Mouse (Mus musculus) embryonic facial prominence, embryonic 12.5 days (tissue): Measurements from ENCODE around the gene Ric8b. TPM values are rescaled to one million over a fixed set of nuclear protein-coding genes. Genes with fewer than 3 reads are reported as not detected.

Source experiments
- ATAC-seq: fragments of 200-750 bp; cut with Nextera tagmentation; 2 replicates; pipeline ENCODE4 v1.8.0; 2017; ENCODE audit not compliant: insufficient number of reproducible peaks, insufficient read depth, low FRiP score, low TSS enrichment
- H3K27ac ChIP-seq: fragments of 300-500 bp; sonication (generic); 2 replicates; pipeline ENCODE4 v1.5.1; 2016; ENCODE audit warnings: mild to moderate bottlenecking
- H3K27me3 ChIP-seq: fragments of 300-500 bp; sonication (generic); 2 replicates; pipeline ENCODE4 v1.6.1; 2016; ENCODE audit warnings: mild to moderate bottlenecking, moderate library complexity
- H3K36me3 ChIP-seq: fragments of 300-500 bp; sonication (generic); 2 replicates; pipeline ENCODE4 v1.6.1; 2016; ENCODE audit warnings: mild to moderate bottlenecking
- H3K4me1 ChIP-seq: fragments of 300-500 bp; sonication (generic); 2 replicates; pipeline ENCODE4 v1.6.1; 2016
- H3K4me2 ChIP-seq: fragments of 300-500 bp; sonication (generic); replicated peaks from 2 replicates; pipeline ENCODE4 v1.6.1; 2016; ENCODE audit warnings: mild to moderate bottlenecking, moderate library complexity
- H3K4me3 ChIP-seq: fragments of 300-500 bp; sonication (generic); 2 replicates; pipeline ENCODE4 v1.5.1; 2016; ENCODE audit warnings: mild to moderate bottlenecking
- H3K9ac ChIP-seq: fragments of 300-500 bp; sonication (generic); 2 replicates; pipeline ENCODE4 v1.6.1; 2016; ENCODE audit warnings: mild to moderate bottlenecking, moderate library complexity
- H3K9me3 ChIP-seq: fragments of 300-500 bp; sonication (generic); 2 replicates; pipeline ENCODE4 v1.6.1; 2016; ENCODE audit warnings: mild to moderate bottlenecking, moderate library complexity
- WGBS: fragments of 180-500 bp; shearing (Covaris S2); methylation state at CpG from one replicate; pipeline ENCODE4 v1.1.7; 2016; 5-methylcytosine and 5-hydroxymethylcytosine counted together
- polyA plus RNA-seq: library from polyadenylated mRNA; unstranded; fragments of >200 nt; fragmentation: Nextera tagmentation; extraction: Ambion mirVana; gene quantifications from 2 replicates; pipeline ENCODE4 v1.2.1, GENCODE M21; 2016

The Ric8b gene
- polyA plus RNA-seq, 1 experiment from 2014 or later, result 30.4 TPM

DNA sequence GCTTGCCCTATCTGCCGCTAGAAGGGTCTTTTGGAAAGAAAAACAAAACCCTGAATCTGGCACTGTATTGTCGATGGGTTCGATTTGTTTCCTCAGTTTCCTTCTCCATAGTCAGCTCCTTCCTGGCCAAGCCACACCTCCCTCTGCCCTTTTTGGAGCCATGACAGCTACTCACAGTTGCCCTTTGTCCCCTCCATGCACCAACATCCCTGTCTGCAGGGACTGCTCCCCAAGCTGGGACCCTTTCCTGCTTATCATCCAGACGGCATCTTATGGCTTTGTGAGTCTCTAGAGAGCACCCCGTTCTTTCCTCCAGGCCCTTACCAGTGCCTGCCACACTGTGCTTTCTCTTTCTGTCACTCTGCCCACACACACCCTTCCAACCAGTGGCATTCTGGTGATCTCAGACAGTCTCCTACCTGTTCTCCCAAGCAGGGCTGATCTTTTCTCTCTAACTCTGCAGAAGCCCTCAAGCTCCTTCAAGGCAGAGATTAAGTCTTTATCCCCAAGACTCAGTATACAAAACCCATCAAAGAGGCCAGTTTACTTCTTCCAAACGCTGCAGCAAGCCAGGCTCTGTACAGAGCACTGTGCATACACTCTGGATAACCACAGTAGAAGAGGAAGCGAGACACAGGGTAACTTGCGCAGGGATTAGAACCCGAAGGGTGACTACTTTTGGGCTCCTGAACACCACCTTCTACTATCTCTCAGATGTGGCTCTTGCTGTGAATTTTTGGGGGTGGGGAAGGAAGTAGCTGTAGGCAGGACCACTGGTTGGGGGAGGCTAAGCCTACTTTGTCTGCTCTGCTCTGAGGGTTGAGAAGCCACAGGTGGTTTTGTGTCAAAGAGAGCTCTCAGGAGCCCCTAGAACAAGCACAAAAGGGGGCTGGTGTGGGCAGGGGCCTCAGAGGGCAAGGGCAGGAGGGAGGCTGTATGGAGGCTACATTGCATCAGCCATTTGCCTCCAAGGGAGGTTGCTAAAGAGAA lies 20.2 kb upstream of the Ric8b start:
- ATAC-seq, result no peak
- Histone ChIP-seq H3K4me1 (peaks cover 10% of the 10 kb centered on the region; the same call in 1 of the 2 replicates), H3K27me3 (no peaks in the 10 kb centered on the region), H3K36me3 (no peaks in the 10 kb centered on the region), H3K27ac (no peak overlapping the region), H3K4me3 (no peak overlapping the region), H3K4me2 (no peak overlapping the region), H3K9ac (no peak overlapping the region), H3K9me3 (no peaks in the 10 kb centered on the region)
- 53% methylated on average over 9 of the region's 9 CpGs for WGBS

DNA sequence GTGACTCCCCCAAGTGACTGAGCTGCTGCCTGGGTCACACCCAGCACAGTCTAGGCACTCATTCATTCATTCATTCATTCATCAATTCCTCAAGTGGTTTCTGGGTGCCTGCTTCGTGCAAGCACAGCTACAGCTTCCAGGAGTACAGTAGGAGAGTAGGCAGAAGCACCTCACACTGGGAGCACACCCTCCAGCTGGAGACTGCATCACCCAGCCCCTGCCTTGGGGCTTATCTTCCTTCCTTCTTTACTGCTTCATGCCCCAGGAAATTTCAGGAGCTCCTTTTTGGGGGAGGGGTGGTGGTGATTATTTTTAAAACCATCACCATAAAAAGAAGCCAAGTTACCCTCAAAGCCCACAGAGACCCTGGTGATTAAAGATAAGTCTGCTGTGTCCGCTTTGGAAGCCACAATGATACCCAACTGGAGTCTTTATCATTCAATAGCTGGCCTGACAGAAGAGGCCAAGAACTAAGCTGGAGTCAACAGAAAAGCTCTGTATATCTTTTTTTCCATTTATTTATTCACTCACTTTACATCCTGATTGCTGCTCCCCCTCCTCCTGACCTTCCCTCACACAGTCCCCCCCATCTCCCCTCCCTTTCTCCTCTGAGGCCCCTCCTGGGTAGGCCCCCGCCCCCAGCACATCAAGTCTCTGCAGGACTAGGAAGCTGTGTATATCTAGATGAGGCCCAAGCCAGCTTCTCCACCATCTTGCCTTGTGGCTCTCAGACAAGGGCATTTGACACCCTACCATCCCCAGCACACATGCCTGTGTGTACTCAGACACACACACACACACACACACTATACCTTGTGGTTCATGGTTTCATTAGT lies 19.1 kb upstream of the Ric8b start:
- Histone ChIP-seq H3K4me1 (peaks cover 12% of the 10 kb centered on the region), H3K27me3 (no peaks in the 10 kb centered on the region), H3K4me3 (no peak overlapping the region), H3K9me3 (no peaks in the 10 kb centered on the region), H3K4me2 (no peak overlapping the region), H3K36me3 (no peaks in the 10 kb centered on the region), H3K9ac (no peak overlapping the region), H3K27ac (no peak overlapping the region)
- WGBS, result 66% methylated on average over 3 of the region's 3 CpGs
- ATAC-seq, result no peak

- H3K27ac ChIP-seq, result no peak overlapping the region
These were observed 15.7 kb upstream of the Ric8b start for GRCm38 (mm10) chr10:84901676-84902075.

DNA sequence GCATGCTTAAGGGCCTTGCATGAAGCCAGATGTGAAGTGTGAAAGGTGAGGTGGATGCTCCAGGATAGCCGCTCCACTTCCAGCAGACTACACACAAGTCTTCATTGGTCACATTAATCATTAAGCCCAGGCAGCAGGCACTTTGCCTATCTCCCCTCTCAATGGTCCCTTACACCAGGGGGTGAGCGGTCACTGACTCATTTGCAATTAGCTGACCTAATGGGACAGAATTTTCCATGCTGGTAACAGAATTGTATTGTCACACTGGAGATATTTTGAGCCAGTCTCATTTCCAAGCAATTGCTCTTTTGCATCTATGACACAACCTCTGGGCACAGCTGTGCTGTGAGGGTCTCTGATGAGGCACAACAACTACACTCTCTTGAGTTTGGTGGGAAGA lies 15.2 kb upstream of the Ric8b start:
- Histone ChIP-seq H3K4me1 (peaks cover 19% of the 10 kb centered on the region), H3K27me3 (no peaks in the 10 kb centered on the region), H3K36me3 (no peaks in the 10 kb centered on the region), H3K4me2 (no peak overlapping the region), H3K27ac (no peak overlapping the region), H3K4me3 (no peak overlapping the region), H3K9ac (no peak overlapping the region), H3K9me3 (no peaks in the 10 kb centered on the region)
- no peak for ATAC-seq
- 76% methylated on average over 2 of the region's 2 CpGs for WGBS

More at GRCm38 (mm10) chr10:84901676-84902075, 15.7 kb upstream of the Ric8b start:
- Histone ChIP-seq H3K27me3 (no peaks in the 10 kb centered on the region), H3K4me2 (no peak overlapping the region), H3K9ac (no peak overlapping the region), H3K36me3 (no peaks in the 10 kb centered on the region), H3K4me3 (no peak overlapping the region), H3K4me1 (peaks cover 20% of the 10 kb centered on the region), H3K9me3 (no peaks in the 10 kb centered on the region)
- ATAC-seq, result no peak
- WGBS, result 69% methylated on average over 5 of the region's 5 CpGs

DNA sequence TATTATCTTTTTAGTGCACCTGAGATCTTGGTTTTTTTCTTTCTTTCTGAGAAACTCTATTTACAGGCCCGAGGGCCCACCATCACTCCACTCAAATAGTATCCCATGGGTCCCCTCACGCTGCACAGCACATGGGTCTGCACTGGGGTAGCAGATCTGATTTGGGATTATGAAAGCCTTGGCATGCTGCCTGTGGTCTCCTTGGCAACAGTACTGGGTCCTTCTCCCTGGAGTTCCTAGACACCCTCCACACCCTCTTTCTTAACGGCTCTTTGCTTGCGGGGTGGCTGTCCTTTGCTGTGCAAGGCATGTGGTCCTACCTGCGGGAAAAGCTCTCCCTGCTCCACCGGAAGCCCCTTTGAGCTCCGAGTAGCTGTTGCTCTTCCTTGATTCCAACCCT lies 14.1 kb upstream of the Ric8b start:
- no peak overlapping the region for H3K27ac ChIP-seq
- ATAC-seq, result no peak

DNA sequence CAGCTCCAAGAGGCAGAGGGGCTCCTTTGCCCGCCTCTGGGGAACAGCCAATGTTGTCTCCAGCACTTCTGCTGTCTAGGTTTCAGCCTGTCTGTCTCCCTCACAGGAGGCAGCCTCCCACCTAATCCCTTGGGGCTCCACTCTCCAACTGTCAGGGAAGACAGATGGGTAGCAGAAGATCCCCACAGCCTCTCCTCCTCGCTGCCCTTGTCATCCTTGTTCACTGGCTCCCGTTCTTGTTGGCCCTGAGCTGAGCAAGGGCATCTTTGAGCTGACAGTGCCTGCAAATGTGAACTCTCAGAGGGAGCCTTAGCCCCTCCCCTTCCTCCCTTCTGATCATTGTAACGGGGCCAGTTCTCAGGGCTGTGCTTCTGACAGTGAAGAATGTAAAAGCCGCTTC lies 13.7 kb upstream of the Ric8b start:
- Histone ChIP-seq H3K4me2 (peak overlapping the region; percentile 28; the same call in 1 of the 2 replicates), H3K4me3 (no peak overlapping the region), H3K4me1 (peaks cover 11% of the 10 kb centered on the region), H3K9me3 (no peaks in the 10 kb centered on the region), H3K27me3 (no peaks in the 10 kb centered on the region), H3K9ac (no peak overlapping the region), H3K36me3 (no peaks in the 10 kb centered on the region), H3K27ac (no peak overlapping the region)
- 6% methylated on average over 5 of the region's 5 CpGs for WGBS
- ATAC-seq, result peak; percentile 63; the same call in 1 of the 2 replicates

More for the DNA sequence above, 14.1 kb upstream of the Ric8b start:
- no peaks in the 10 kb centered on the region for H3K9me3 ChIP-seq
- H3K4me3 ChIP-seq, result no peak overlapping the region
- H3K27me3 ChIP-seq, result no peaks in the 10 kb centered on the region
- H3K9ac ChIP-seq, result no peak overlapping the region
- H3K4me1 ChIP-seq, result peaks cover 14% of the 10 kb centered on the region
- 62% methylated on average over 7 of the region's 7 CpGs for WGBS
- H3K36me3 ChIP-seq, result no peaks in the 10 kb centered on the region
- H3K4me2 ChIP-seq, result peak overlapping the region; percentile 28; the same call in 1 of the 2 replicates

GRCm38 (mm10) chr10:84906895-84907294 lies 10.5 kb upstream of the Ric8b start:
- Histone ChIP-seq H3K36me3 (no peaks in the 10 kb centered on the region), H3K27ac (no peak overlapping the region), H3K4me1 (peaks cover 15% of the 10 kb centered on the region), H3K27me3 (no peaks in the 10 kb centered on the region), H3K9ac (no peak overlapping the region), H3K4me2 (no peak overlapping the region), H3K4me3 (no peak overlapping the region), H3K9me3 (no peaks in the 10 kb centered on the region)
- no peak for ATAC-seq
- WGBS, result 79% methylated on average over 9 of the region's 9 CpGs

GRCm38 (mm10) chr10:84908006-84908405 lies 9.4 kb upstream of the Ric8b start:
- H3K4me2 ChIP-seq, result no peak overlapping the region
- H3K4me3 ChIP-seq, result no peak overlapping the region
- no peaks in the 10 kb centered on the region for H3K27me3 ChIP-seq
- peaks cover 15% of the 10 kb centered on the region for H3K4me1 ChIP-seq
- no peak for ATAC-seq
- no peak overlapping the region for H3K27ac ChIP-seq
- H3K36me3 ChIP-seq, result no peaks in the 10 kb centered on the region
- H3K9ac ChIP-seq, result no peak overlapping the region
- H3K9me3 ChIP-seq, result no peaks in the 10 kb centered on the region
- 90% methylated on average over 3 of the region's 3 CpGs for WGBS

DNA sequence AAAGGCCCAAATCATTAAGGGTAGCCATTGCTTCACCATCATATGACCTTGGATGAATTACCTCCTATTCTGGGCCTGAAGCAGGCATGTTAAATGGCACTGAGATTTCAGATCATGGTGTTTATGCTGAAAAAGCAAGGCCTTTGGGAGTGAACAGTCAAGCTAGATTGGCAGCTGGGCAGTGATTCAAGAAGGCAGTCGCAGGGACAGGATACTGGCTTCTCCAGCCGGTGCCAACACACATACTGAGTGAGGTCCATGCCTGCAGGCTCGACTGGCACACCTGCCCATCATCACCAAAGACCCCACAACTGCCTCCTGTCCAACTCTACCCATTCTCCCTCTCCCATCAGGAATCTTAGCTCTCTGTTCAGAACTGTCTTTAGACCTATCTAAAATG lies 8.9 kb upstream of the Ric8b start:
- no peaks in the 10 kb centered on the region for H3K9me3 ChIP-seq
- H3K9ac ChIP-seq, result no peak overlapping the region
- H3K4me3 ChIP-seq, result no peak overlapping the region
- no peak overlapping the region for H3K4me2 ChIP-seq
- no peaks in the 10 kb centered on the region for H3K36me3 ChIP-seq
- no peak overlapping the region for H3K27ac ChIP-seq
- 95% methylated on average over 3 of the region's 3 CpGs for WGBS
- no peak for ATAC-seq
- H3K27me3 ChIP-seq, result no peaks in the 10 kb centered on the region
- H3K4me1 ChIP-seq, result peaks cover 12% of the 10 kb centered on the region

DNA sequence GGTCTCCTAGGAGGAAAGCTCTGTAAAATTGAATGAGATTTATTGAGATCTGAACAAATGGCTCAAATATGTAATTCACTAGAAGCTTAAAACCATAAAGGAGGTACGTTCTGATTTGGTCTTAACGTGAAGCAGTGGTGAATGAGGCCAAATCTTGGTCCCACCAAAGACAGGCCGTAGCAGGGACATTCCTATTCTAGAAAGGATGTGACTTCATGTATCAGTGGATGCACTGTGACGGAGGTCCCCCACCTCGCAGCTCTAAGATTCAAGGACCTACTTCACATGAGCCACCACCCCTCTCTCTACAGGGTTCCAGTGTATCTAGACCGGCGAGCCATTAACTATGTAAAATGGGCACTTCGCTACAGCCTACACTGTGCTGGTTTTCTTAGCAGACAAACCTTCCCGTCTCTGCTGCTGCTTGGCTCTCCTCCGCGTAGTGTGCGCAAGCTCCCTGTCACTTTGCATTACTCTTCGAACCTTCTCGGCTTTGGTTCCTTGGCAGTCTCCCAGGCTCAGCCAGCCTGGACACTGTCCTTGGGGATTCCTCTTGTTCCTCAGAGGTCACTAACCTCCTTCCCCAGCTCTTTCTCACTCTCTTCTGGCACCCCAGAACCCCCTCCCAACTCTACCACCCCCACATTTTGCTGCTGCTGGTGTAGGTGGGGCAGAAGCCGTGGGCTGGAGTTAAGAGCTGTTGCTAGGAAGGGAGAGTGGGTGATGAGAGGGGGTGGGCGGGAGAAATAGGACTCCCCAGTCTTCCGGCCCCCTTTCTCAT lies 8.2 kb upstream of the Ric8b start:
- Histone ChIP-seq H3K4me2 (peak overlapping the region; percentile 27), H3K36me3 (no peaks in the 10 kb centered on the region), H3K9me3 (no peaks in the 10 kb centered on the region), H3K4me1 (0 out of 2 replicates have a peak, but pooled peaks cover 5% of the 10 kb centered on the region), H3K4me3 (no peak overlapping the region), H3K27ac (no peak overlapping the region), H3K27me3 (no peaks in the 10 kb centered on the region), H3K9ac (no peak overlapping the region)
- no peak for ATAC-seq
- 68% methylated on average over 17 of the region's 17 CpGs for WGBS

GRCm38 (mm10) chr10:84910194-84910593 lies 7.2 kb upstream of the Ric8b start:
- WGBS, result 26% methylated on average over 7 of the region's 7 CpGs
- Histone ChIP-seq H3K9ac (no peak overlapping the region), H3K27ac (no peak overlapping the region), H3K9me3 (no peaks in the 10 kb centered on the region), H3K27me3 (no peaks in the 10 kb centered on the region), H3K36me3 (no peaks in the 10 kb centered on the region), H3K4me3 (no peak overlapping the region), H3K4me2 (no peak overlapping the region; the same call in 1 of the 2 replicates), H3K4me1 (0 out of 2 replicates have a peak, but pooled peaks cover 5% of the 10 kb centered on the region)
- ATAC-seq, result no peak
